In genomic region chr10:69898821-69899220, GRCm38 (mm10) we compare ENCODE assay signal across 18 mouse cellular contexts.
"Had no signal": no experiment of that assay in that cellular context is flagged by ENCODE, and none has a peak within 500 bp of the region (broad histone marks: within the 10 kb centered on the region; RNA-seq: fewer than 3 reads in every experiment).

No protein-coding gene starts in this region.

- DNase-seq: kidney, postnatal 25 days; layer of hippocampus, adult 9-11 months; liver, embryonic 13.5 days; lung, adult 2 months; lung, postnatal 14 days; lung, postnatal 4 days; midbrain, embryonic 14.5 days; retina, postnatal 1 day; right cerebral cortex, postnatal 25 days; spleen, adult 18-20 months; thymus, adult 2 months; thymus, postnatal 14 days; thymus, postnatal 4 days had no signal

- H3K4me3 ChIP-seq: layer of hippocampus, adult 2 months; liver, embryonic 13.5 days; neural tube, embryonic 12.5 days; neural tube, embryonic 15.5 days; stomach, embryonic 15.5 days had no signal

- H3K4me1 ChIP-seq: neural tube, embryonic 12.5 days; neural tube, embryonic 15.5 days; stomach, embryonic 15.5 days had no signal

- H3K27ac ChIP-seq: kidney, postnatal 0 days; liver, embryonic 13.5 days; neural tube, embryonic 12.5 days; neural tube, embryonic 15.5 days; stomach, embryonic 15.5 days had no signal

- H3K27me3 ChIP-seq: neural tube, embryonic 12.5 days; neural tube, embryonic 15.5 days; stomach, embryonic 15.5 days had no signal

- H3K36me3 ChIP-seq: liver, embryonic 13.5 days; stomach, embryonic 15.5 days had no signal
